32 mouse cellular contexts compared by ENCODE assay signal in genomic region chr7:125349606-125350005, GRCm38 (mm10).
DNase-seq lines count a peak whose midpoint lies in the region; ATAC-seq and TF ChIP-seq lines count a peak whose summit lies in the region.
"Had no signal": no experiment of that assay in that cellular context is flagged by ENCODE, and none has a peak within 500 bp of the region (broad histone marks: within the 10 kb centered on the region; RNA-seq: fewer than 3 reads in every experiment).

No protein-coding gene starts in this region.

- DNase-seq in gastrocnemius, adult 18-20 months (ENCODE audit: low spot score), result peak; percentile 18
- no peak for DNase-seq in gastrocnemius, postnatal 14 days
- peak; percentile 45 for DNase-seq in heart, adult 11 months
- no peak for DNase-seq in heart, postnatal 36 days
- no peak for DNase-seq in left cerebral cortex, adult 2 months (ENCODE audit: extremely low spot score in 1 of 2, low spot score in 2 of 2)
- DNase-seq: adrenal gland, adult 2 months; adrenal gland, postnatal 25 days; B cell, adult 2 months; cerebellum, adult 11-12 months; cerebellum, adult 8-10 months; cerebellum, postnatal 10 days; cerebellum, postnatal 36 days; embryo, embryonic 11 days; gastrocnemius, postnatal 10 days; heart, adult 18-20 months; heart, postnatal 10 days; heart, postnatal 4 days had no signal

- ATAC-seq in megakaryocyte progenitor cell, adult 5-6 weeks (replicated peaks; ENCODE audit: poor library complexity), result peak; percentile 63
- no peak for ATAC-seq in forebrain, embryonic 16.5 days
- ATAC-seq: forebrain, embryonic 15.5 days; hindbrain, postnatal 0 days; inflammation-experienced regulatory T-cells, adult 6 months; intestine, embryonic 16.5 days; Patski had no signal

- intact Hi-C loops in gastrocnemius, postnatal 14 days (cut with DNase I; ENCODE audit: low total_unique reads), result no loop called here
- intact Hi-C loops in heart, postnatal 36 days (cut with DNase I), result no loop called here
- intact Hi-C loops in left cerebral cortex, adult 2 months (cut with DNase I), result no loop called here

- H3K4me3 ChIP-seq in forebrain, embryonic 16.5 days (replicated peaks; ENCODE audit: low read length), result no peak overlapping the region
- H3K4me3 ChIP-seq in left cerebral cortex, adult 2 months, result no peak overlapping the region
- H3K4me3 ChIP-seq: embryonic facial prominence, embryonic 10.5 days; embryonic facial prominence, embryonic 13.5 days; erythroblast, embryonic 14.5 days; forebrain, embryonic 12.5 days; forebrain, embryonic 15.5 days; heart, embryonic 12.5 days; heart, embryonic 15.5 days had no signal

- H3K4me1 ChIP-seq in forebrain, embryonic 16.5 days (replicated peaks; ENCODE audit: control insufficient read depth, insufficient read depth, low read length), result peaks cover 3% of the 10 kb centered on the region
- H3K4me1 ChIP-seq: embryonic facial prominence, embryonic 10.5 days; embryonic facial prominence, embryonic 13.5 days; forebrain, embryonic 12.5 days; heart, embryonic 12.5 days; heart, embryonic 15.5 days had no signal

- no peaks in the 10 kb centered on the region for H3K9me3 ChIP-seq in forebrain, embryonic 16.5 days (ENCODE audit: control insufficient read depth, low read length)
- H3K9me3 ChIP-seq: embryonic facial prominence, embryonic 10.5 days; embryonic facial prominence, embryonic 13.5 days; forebrain, embryonic 12.5 days; forebrain, embryonic 15.5 days; G1E; heart, embryonic 12.5 days; heart, embryonic 15.5 days had no signal

- WGBS in forebrain, embryonic 16.5 days, result 89% methylated on average over 3 of the region's 3 CpGs

- no peak for TF ChIP-seq CTCF in left cerebral cortex, adult 2 months (IDR thresholded peaks at IDR 0.05)

- H3K27ac ChIP-seq in forebrain, embryonic 16.5 days (ENCODE audit: low read length), result no peak overlapping the region
- no peak overlapping the region for H3K27ac ChIP-seq in left cerebral cortex, adult 2 months
- H3K27ac ChIP-seq: embryonic facial prominence, embryonic 10.5 days; embryonic facial prominence, embryonic 13.5 days; forebrain, embryonic 12.5 days; forebrain, embryonic 15.5 days; heart, embryonic 15.5 days; hindbrain, embryonic 14.5 days; hindbrain, postnatal 0 days had no signal

- H3K36me3 ChIP-seq in forebrain, embryonic 16.5 days (ENCODE audit: control insufficient read depth, insufficient read depth), result no peaks in the 10 kb centered on the region
- H3K36me3 ChIP-seq: embryonic facial prominence, embryonic 10.5 days; embryonic facial prominence, embryonic 13.5 days; forebrain, embryonic 12.5 days; forebrain, embryonic 15.5 days; G1E; heart, embryonic 12.5 days; heart, embryonic 15.5 days had no signal

- H3K4me2 ChIP-seq in forebrain, embryonic 16.5 days (ENCODE audit: low read length), result no peak overlapping the region
- H3K4me2 ChIP-seq: embryonic facial prominence, embryonic 13.5 days; forebrain, embryonic 12.5 days; forebrain, embryonic 15.5 days; heart, embryonic 12.5 days; heart, embryonic 15.5 days; hindbrain, embryonic 14.5 days had no signal

- H3K27me3 ChIP-seq in forebrain, embryonic 16.5 days (replicated peaks; ENCODE audit: control insufficient read depth, insufficient read depth, low read length), result 0 out of 2 replicates have a peak, but pooled peaks cover 3% of the 10 kb centered on the region
- H3K27me3 ChIP-seq: embryonic facial prominence, embryonic 13.5 days; forebrain, embryonic 12.5 days; forebrain, embryonic 15.5 days; heart, embryonic 12.5 days; heart, embryonic 15.5 days; Patski had no signal

- no peak overlapping the region for H3K9ac ChIP-seq in forebrain, embryonic 16.5 days (replicated peaks; ENCODE audit: low read depth, low read length)
- H3K9ac ChIP-seq: embryonic facial prominence, embryonic 13.5 days; forebrain, embryonic 12.5 days; forebrain, embryonic 15.5 days; heart, embryonic 12.5 days; heart, embryonic 15.5 days; hindbrain, embryonic 14.5 days had no signal

Comparison
In these comparisons a context has a peak if more than half of its experiments do, and no peak if none do; other contexts are left out.
1. DNase-seq: peak in gastrocnemius, adult 18-20 months (single experiment) and heart, adult 11 months (single experiment); none in gastrocnemius, postnatal 14 days (single experiment), heart, postnatal 36 days (0 of 2) and left cerebral cortex, adult 2 months (0 of 2).